In genomic region chr1:51649963-51650652, GRCm38 (mm10) we compare ENCODE assay signal across 9 mouse cellular contexts.
DNase-seq lines count a peak whose midpoint lies in the region; ATAC-seq lines count a peak whose summit lies in the region.
"Had no signal": no experiment of that assay in that cellular context is flagged by ENCODE, and none has a peak within 500 bp of the region (broad histone marks: within the 10 kb centered on the region; RNA-seq: fewer than 3 reads in every experiment).

No protein-coding gene starts in this region.

- peak; percentile 64 for DNase-seq in embryo, embryonic 10 days (ENCODE audit: low spot score)
- no peak for DNase-seq in embryo, embryonic 9.5 days (ENCODE audit: extremely low spot score)
- DNase-seq in limb, embryonic 10.5 days (ENCODE audit: low spot score) = peak; percentile 44
- no peak for DNase-seq in left cerebral cortex, postnatal 36 days (ENCODE audit: low spot score in 2 of 2)
- no peak for DNase-seq in frontal cortex, postnatal 14 days (ENCODE audit: low spot score in 2 of 2)
- DNase-seq in right cerebral cortex, adult 2 months (ENCODE audit: low spot score in 2 of 2) = no peak
- DNase-seq: lung, adult 2 months had no signal

- no peaks in the 10 kb centered on the region for H3K27me3 ChIP-seq in forebrain, embryonic 12.5 days
- no peaks in the 10 kb centered on the region for H3K27me3 ChIP-seq in limb, embryonic 10.5 days (ENCODE audit: low read depth, poor library complexity, severe bottlenecking)
- no peaks in the 10 kb centered on the region for H3K27me3 ChIP-seq in neural tube, embryonic 12.5 days (replicated peaks)

- WGBS in forebrain, embryonic 12.5 days = 9% methylated on average over 4 of the region's 4 CpGs
- 10% methylated on average over 4 of the region's 4 CpGs for WGBS in limb, embryonic 10.5 days
- WGBS in neural tube, embryonic 12.5 days = 15% methylated on average over 4 of the region's 4 CpGs

- H3K9me3 ChIP-seq in forebrain, embryonic 12.5 days = no peaks in the 10 kb centered on the region
- no peaks in the 10 kb centered on the region for H3K9me3 ChIP-seq in limb, embryonic 10.5 days (replicated peaks)
- H3K9me3 ChIP-seq in neural tube, embryonic 12.5 days = no peaks in the 10 kb centered on the region

- intact Hi-C loops in left cerebral cortex, postnatal 36 days (cut with DNase I) = loop anchor here (5.0 kb wide), 1 partner anchor 437 kb away; no protein-coding TSS in a partner anchor

- no peak overlapping the region; the same call in 1 of the 2 replicates for H3K4me2 ChIP-seq in forebrain, embryonic 12.5 days
- no peak overlapping the region for H3K4me2 ChIP-seq in neural tube, embryonic 12.5 days (replicated peaks)

- H3K9ac ChIP-seq in forebrain, embryonic 12.5 days = no peak overlapping the region
- H3K9ac ChIP-seq in neural tube, embryonic 12.5 days = no peak overlapping the region

- peak; percentile 95 for ATAC-seq in forebrain, embryonic 12.5 days (ENCODE audit: low FRiP score)
- ATAC-seq in neural tube, embryonic 12.5 days (ENCODE audit: low FRiP score, low read depth) = peak; percentile 94

- no peak overlapping the region for H3K4me3 ChIP-seq in forebrain, embryonic 12.5 days (replicated peaks)
- no peak overlapping the region for H3K4me3 ChIP-seq in limb, embryonic 10.5 days
- no peak overlapping the region for H3K4me3 ChIP-seq in neural tube, embryonic 12.5 days

- no peaks in the 10 kb centered on the region for H3K36me3 ChIP-seq in forebrain, embryonic 12.5 days (replicated peaks)
- H3K36me3 ChIP-seq in limb, embryonic 10.5 days = no peaks in the 10 kb centered on the region
- H3K36me3 ChIP-seq in neural tube, embryonic 12.5 days = no peaks in the 10 kb centered on the region

- peaks cover 20% of the 10 kb centered on the region; the same call in 1 of the 2 replicates for H3K4me1 ChIP-seq in forebrain, embryonic 12.5 days
- peaks cover 38% of the 10 kb centered on the region for H3K4me1 ChIP-seq in limb, embryonic 10.5 days
- H3K4me1 ChIP-seq in neural tube, embryonic 12.5 days = no peaks in the 10 kb centered on the region

- peak overlapping the region; percentile 69 for H3K27ac ChIP-seq in forebrain, embryonic 12.5 days
- H3K27ac ChIP-seq in limb, embryonic 10.5 days = peak overlapping the region; percentile 17; the same call in 1 of the 2 replicates
- H3K27ac ChIP-seq in neural tube, embryonic 12.5 days = no peak overlapping the region

Comparison
In these comparisons a context has a peak if more than half of its experiments do, and no peak if none do; other contexts are left out.
1. DNase-seq: peak in embryo, embryonic 10 days (single experiment) and limb, embryonic 10.5 days (single experiment); none in embryo, embryonic 9.5 days (single experiment), left cerebral cortex, postnatal 36 days (0 of 2), frontal cortex, postnatal 14 days (0 of 2) and right cerebral cortex, adult 2 months (0 of 2).